Mouse (Mus musculus) kidney, embryonic 14.5 days (tissue): ENCODE data around the gene Exoc3l. TPM values are rescaled to one million over a fixed set of nuclear protein-coding genes. Genes with fewer than 3 reads are reported as not detected.
A peak's percentile ranks its signal among the peaks of the same experiment; 100 is the strongest.

Source experiments
- ATAC-seq: fragments of 200-750 bp; cut with Nextera tagmentation; 2 replicates; pipeline ENCODE4 v1.8.0; 2017; ENCODE audit warnings: moderate number of reproducible peaks, mild to moderate bottlenecking, moderate TSS enrichment, moderate library complexity; ENCODE audit not compliant: low FRiP score, low TSS enrichment
- H3K27ac ChIP-seq: fragments of 300-500 bp; sonication (generic); 2 replicates; pipeline ENCODE4 v1.5.1; 2014; ENCODE audit warnings: low read depth, mild to moderate bottlenecking, low read length, moderate library complexity, mixed read lengths
- H3K27me3 ChIP-seq: fragments of 300-500 bp; sonication (generic); 2 replicates; pipeline ENCODE4 v1.6.1; 2014; ENCODE audit warnings: mild to moderate bottlenecking, low read length; ENCODE audit not compliant: control insufficient read depth, insufficient read depth
- H3K36me3 ChIP-seq: fragments of 300-500 bp; sonication (generic); 2 replicates; pipeline ENCODE4 v1.6.1; 2014; ENCODE audit warnings: low read length, mixed read lengths; ENCODE audit not compliant: control insufficient read depth, insufficient read depth
- H3K4me1 ChIP-seq: fragments of 300-500 bp; sonication (generic); 2 replicates; pipeline ENCODE4 v1.6.1; 2014; ENCODE audit warnings: low read length, mixed read lengths; ENCODE audit not compliant: control insufficient read depth, insufficient read depth
- H3K4me2 ChIP-seq: fragments of 300-500 bp; sonication (generic); replicated peaks from 2 replicates; pipeline ENCODE4 v1.6.1; 2014; ENCODE audit warnings: low read depth, mild to moderate bottlenecking, low read length
- H3K4me3 ChIP-seq: fragments of 300-500 bp; sonication (generic); 2 replicates; pipeline ENCODE4 v1.5.1; 2014; ENCODE audit warnings: mild to moderate bottlenecking, low read length
- H3K9ac ChIP-seq: fragments of 300-500 bp; sonication (generic); 2 replicates; pipeline ENCODE4 v1.6.1; 2014; ENCODE audit warnings: low read depth, mild to moderate bottlenecking, low read length, moderate library complexity
- H3K9me3 ChIP-seq: fragments of 300-500 bp; sonication (generic); 2 replicates; pipeline ENCODE4 v1.6.1; 2016; ENCODE audit warnings: low read length; ENCODE audit not compliant: control insufficient read depth
- WGBS: fragments of 180-500 bp; shearing (Covaris S2); extraction: QIAGEN DNeasy Blood & Tissue Kit; methylation state at CpG from one replicate; pipeline ENCODE4 v1.1.7; 2014; 5-methylcytosine and 5-hydroxymethylcytosine counted together
- polyA plus RNA-seq: library from polyadenylated mRNA; unstranded; fragments of >200 nt; fragmentation: Nextera tagmentation; extraction: Ambion mirVana; gene quantifications from 2 replicates; pipeline ENCODE4 v1.2.1, GENCODE M21; 2014

The Exoc3l gene
- polyA plus RNA-seq, 1 experiment from 2014 or later = 17.8 TPM

DNA sequence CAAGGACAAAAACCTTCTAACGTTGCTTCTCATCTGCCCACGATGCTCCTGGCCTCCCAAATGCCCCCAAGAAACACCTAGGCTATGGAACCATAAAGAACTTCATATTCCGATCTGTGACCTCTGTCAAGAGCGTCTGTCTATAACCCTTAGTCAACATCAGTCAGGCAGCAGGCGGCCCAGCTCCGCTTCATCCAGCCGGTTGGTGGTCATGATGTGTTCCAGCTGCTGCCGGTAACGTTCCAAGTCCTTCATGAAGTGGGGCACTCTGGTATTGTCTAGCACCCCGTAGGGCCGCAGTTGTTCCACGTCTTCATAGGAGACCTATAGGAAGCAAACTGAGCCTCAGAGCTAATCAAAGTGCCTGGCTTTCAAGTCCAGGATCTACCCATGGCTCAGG is 14.1 kb downstream of the Exoc3l start:
- no peak for ATAC-seq

DNA sequence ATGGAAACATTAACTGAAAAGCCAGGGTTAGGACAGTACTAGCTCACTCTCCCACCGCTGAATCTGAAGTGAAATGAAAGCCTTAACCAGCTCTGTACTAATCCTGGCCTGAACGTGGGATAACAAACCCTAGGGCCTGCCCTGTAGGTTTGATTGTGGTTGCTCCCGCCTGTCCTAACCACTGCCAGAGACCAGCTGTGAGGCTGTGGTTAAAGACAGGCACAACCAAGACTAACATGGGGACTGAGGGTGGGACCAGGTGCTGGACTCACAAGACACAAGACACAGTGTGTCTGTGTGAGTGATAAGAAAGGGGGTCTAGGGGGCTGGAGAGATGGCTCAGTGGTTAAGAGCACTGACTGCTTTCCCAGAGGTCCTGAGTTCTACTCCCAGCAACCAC is 15.3 kb downstream of the Exoc3l start:
- H3K36me3 ChIP-seq = peaks cover 5% of the 10 kb centered on the region; the same call in 1 of the 2 replicates
- no peak overlapping the region for H3K27ac ChIP-seq
- no peak overlapping the region for H3K9ac ChIP-seq
- no peaks in the 10 kb centered on the region for H3K9me3 ChIP-seq
- WGBS = 77% methylated on average over 3 of the region's 3 CpGs
- H3K4me1 ChIP-seq = peaks cover 15% of the 10 kb centered on the region; the same call in 1 of the 2 replicates
- ATAC-seq = no peak
- H3K4me2 ChIP-seq = no peak overlapping the region
- no peak overlapping the region for H3K4me3 ChIP-seq
- peaks cover 44% of the 10 kb centered on the region for H3K27me3 ChIP-seq

More for the DNA sequence above, 14.1 kb downstream of the Exoc3l start:
- peaks cover 5% of the 10 kb centered on the region; the same call in 1 of the 2 replicates for H3K36me3 ChIP-seq
- 89% methylated on average over 12 of the region's 12 CpGs for WGBS
- H3K27ac ChIP-seq = no peak overlapping the region
- no peak overlapping the region for H3K4me2 ChIP-seq
- no peak overlapping the region for H3K9ac ChIP-seq
- peaks cover 32% of the 10 kb centered on the region for H3K27me3 ChIP-seq
- H3K9me3 ChIP-seq = no peaks in the 10 kb centered on the region
- H3K4me3 ChIP-seq = no peak overlapping the region
- 0 out of 2 replicates have a peak, but pooled peaks cover 5% of the 10 kb centered on the region for H3K4me1 ChIP-seq

DNA sequence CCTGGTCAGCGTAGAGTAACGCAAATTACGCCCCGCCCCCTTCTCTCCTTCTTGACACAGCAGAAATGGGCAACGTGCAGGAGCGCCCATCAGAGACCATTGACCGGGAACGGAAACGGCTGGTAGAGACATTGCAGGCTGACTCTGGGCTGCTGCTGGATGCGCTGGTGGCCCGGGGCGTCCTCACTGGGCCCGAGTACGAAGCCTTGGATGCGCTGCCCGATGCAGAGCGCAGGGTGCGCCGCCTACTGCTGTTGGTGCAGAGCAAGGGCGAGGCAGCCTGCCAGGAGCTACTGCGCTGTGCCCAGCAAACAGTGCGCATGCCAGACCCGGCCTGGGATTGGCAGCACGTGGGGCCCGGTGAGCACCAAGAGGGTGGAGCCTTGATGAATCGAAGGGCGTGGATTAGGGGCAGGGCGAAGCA is 17.0 kb downstream of the Exoc3l start:
- Histone ChIP-seq H3K9me3 (no peaks in the 10 kb centered on the region), H3K4me2 (peak overlapping the region; percentile 34), H3K27me3 (peaks cover 61% of the 10 kb centered on the region), H3K9ac (no peak overlapping the region), H3K27ac (no peak overlapping the region), H3K4me3 (peak overlapping the region; percentile 14; the same call in 1 of the 2 replicates), H3K4me1 (peaks cover 17% of the 10 kb centered on the region; the same call in 1 of the 2 replicates), H3K36me3 (peaks cover 5% of the 10 kb centered on the region; the same call in 1 of the 2 replicates)
- ATAC-seq = peak; percentile 22; the same call in 1 of the 2 replicates
- WGBS = 3% methylated on average over 28 of the region's 28 CpGs

DNA sequence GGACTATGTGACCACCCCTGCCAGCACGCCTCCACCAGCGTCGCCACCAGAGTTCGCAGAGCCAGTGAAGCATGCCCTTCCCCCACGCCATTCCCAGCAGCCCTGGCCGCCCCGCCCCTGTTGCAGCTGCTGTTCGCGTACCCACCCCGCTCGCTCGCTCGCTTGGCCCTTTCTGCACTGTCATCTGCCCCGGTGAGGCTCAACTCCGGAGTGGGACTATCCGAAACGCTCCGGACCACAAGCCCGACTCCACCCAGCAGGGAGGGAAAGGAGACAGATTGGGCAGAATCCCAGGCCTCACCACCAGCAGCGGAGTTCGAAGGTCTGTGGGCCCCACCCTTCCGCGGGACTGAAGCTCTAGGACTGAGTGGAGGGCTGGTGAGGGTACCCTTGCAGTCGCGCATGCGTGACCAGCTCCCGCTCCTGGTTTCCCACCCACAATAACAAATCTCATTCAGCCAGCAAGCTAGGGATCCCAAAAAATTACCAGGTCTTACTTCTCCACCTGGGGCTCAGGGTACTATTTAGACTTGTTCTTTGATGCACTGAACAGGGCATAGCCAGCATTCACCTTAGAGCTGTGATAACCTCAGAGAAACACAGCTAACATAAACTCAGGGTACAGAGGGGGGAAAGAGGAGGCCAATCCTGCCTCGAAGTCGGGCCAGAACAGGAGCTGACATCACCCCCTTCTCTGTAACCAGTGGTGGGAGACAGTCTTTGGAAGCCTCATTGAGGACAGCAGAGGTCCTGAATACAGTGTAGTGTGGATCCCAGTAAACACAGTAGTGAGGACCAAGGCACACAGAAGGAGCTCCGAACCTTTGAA is 19.4 kb downstream of the Exoc3l start:
- peaks cover 17% of the 10 kb centered on the region; the same call in 1 of the 2 replicates for H3K4me1 ChIP-seq
- 4% methylated on average over 30 of the region's 30 CpGs for WGBS
- peak overlapping the region; percentile 34 for H3K4me3 ChIP-seq
- peak overlapping the region; percentile 53 for H3K4me2 ChIP-seq
- no peaks in the 10 kb centered on the region for H3K36me3 ChIP-seq
- no peaks in the 10 kb centered on the region for H3K9me3 ChIP-seq
- peaks cover 84% of the 10 kb centered on the region for H3K27me3 ChIP-seq
- H3K9ac ChIP-seq = 0 out of 2 replicates have a peak overlapping the region, but pooled peaks have one; percentile 29
- ATAC-seq = peak; percentile 53
- H3K27ac ChIP-seq = no peak overlapping the region

DNA sequence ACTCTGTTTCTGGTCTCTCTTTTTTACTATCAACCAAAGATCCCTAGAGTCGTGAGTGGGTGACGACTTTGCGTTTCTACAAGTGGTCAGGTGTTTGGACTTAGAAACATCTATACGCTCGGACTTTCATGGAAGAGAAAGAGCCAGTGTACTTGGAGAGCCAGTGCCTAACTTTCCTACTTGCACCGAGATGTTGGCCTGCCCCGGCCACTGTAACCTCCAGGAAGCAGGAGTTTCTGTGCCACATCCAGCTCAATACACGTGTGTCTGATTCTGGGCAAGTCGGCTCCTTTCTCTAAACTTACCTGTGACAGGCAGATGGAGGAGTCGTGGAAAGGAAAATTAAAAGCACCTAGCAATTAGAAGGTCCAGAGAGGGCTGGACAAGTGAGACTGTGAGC is 20.1 kb downstream of the Exoc3l start, which contains the start of gene Nol3:
Gene Nol3, plus strand, starts transcription at position 301 of the 400 bp plus-strand sequence.
- no peaks in the 10 kb centered on the region for H3K9me3 ChIP-seq
- H3K9ac ChIP-seq = 0 out of 2 replicates have a peak within 1 kb of the TSS, but pooled peaks have one; percentile 29
- H3K27me3 ChIP-seq = peaks cover 90% of the 10 kb centered on the region
- peak within 1 kb of the TSS; percentile 34 for H3K4me3 ChIP-seq
- H3K36me3 ChIP-seq = no peaks in the 10 kb centered on the region
- H3K4me1 ChIP-seq = peaks cover 17% of the 10 kb centered on the region; the same call in 1 of the 2 replicates
- ATAC-seq = no peak
- peak within 1 kb of the TSS; percentile 53 for H3K4me2 ChIP-seq
- 7% methylated on average over 10 of the region's 10 CpGs for WGBS
- no peak within 1 kb of the TSS for H3K27ac ChIP-seq

DNA sequence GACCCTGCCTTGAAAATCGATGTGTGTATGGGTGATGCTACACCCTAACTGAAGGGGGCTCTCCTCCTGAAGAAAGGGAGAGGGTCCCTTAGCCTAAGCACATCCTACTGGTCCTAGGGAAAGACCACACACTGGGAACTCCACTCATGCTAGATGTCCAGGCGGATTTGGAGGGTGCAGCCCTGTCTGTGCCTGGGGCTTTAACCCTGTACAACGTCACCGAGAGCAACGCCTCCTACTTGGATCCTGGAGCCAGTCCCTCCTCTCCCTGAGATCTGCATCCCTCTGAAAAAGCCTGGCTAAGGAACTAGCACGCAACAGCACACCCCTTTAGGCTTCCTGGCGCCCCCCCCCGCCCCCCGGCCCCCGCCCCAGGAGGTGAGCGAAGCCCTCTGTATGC is 20.5 kb downstream of the Exoc3l start:
- Histone ChIP-seq H3K4me3 (no peak overlapping the region), H3K36me3 (no peaks in the 10 kb centered on the region), H3K9me3 (no peaks in the 10 kb centered on the region), H3K27ac (no peak overlapping the region), H3K4me1 (peaks cover 17% of the 10 kb centered on the region; the same call in 1 of the 2 replicates), H3K27me3 (peaks cover 95% of the 10 kb centered on the region), H3K9ac (no peak overlapping the region), H3K4me2 (peak overlapping the region; percentile 53; the same call in 1 of the 2 replicates)
- no peak for ATAC-seq
- 11% methylated on average over 11 of the region's 11 CpGs for WGBS

DNA sequence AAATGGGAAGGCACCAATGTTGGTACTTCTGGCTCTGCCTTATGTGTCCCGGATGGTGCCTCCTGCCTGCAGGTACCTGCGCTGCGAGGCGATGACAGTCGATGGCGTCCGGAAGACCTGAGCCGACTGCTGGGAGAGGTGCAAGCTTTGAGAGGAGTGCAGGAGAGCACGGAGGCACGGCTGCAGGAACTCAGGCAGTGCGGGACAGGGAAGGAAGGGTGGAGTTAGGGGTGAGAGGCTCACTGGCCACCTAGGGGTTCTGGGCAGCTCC is 25.1 kb downstream of the Exoc3l start:
- no peak for ATAC-seq
- Histone ChIP-seq H3K9ac (no peak overlapping the region), H3K4me3 (no peak overlapping the region), H3K4me2 (no peak overlapping the region), H3K27me3 (peaks cover 98% of the 10 kb centered on the region), H3K27ac (no peak overlapping the region), H3K9me3 (peaks cover 4% of the 10 kb centered on the region; the same call in 1 of the 2 replicates), H3K36me3 (no peaks in the 10 kb centered on the region), H3K4me1 (peaks cover 24% of the 10 kb centered on the region)
- 3% methylated on average over 11 of the region's 11 CpGs for WGBS

DNA sequence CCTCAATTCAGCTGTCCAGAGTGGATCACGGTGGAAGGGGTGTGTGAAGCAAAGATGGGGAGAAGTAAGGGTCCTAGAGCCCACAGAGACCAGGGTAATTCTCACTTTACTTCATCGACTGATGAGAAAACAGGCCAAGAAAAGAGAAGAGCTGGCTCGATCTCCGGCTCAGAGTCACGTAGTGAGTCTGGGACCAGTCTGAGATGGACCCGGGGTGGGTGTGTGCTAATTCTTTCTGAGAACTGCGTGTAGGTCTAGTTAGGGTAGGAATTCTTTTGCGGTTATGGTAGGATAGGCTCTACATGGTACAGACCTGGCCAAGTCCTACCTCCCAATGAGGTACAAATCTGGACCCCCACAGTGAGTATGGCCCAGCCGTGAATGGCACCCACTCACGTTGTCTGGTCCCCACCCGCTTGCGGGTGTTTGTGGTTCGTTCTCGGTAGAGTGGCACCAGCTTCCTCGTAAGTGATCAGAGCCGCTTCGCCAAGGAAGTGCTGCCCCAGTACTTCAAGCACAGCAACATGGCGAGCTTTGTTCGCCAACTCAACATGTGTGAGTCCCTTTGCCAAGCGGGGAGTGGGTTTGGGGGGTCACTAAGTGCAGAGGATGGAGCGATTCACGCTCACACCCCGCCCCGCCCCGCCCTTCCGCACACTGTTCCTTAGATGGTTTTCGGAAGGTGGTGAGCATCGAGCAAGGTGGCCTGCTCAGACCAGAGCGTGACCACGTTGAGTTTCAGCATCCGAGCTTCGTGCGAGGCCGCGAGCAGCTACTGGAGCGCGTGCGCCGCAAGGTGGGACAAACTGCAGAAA is 25.6 kb downstream of the Exoc3l start:
- Histone ChIP-seq H3K9me3 (peaks cover 4% of the 10 kb centered on the region; the same call in 1 of the 2 replicates), H3K4me3 (peak overlapping the region; percentile 46), H3K9ac (peak overlapping the region; percentile 45; the same call in 1 of the 2 replicates), H3K4me1 (peaks cover 20% of the 10 kb centered on the region), H3K27me3 (peaks cover 95% of the 10 kb centered on the region), H3K4me2 (peak overlapping the region; percentile 92), H3K27ac (no peak overlapping the region), H3K36me3 (no peaks in the 10 kb centered on the region)
- no peak for ATAC-seq
- WGBS = 3% methylated on average over 39 of the region's 39 CpGs
